Mouse (Mus musculus) gastrocnemius, postnatal 10 days (tissue): ENCODE results near the gene AU021092. TPM values are rescaled to one million over a fixed set of nuclear protein-coding genes. Genes with fewer than 3 reads are reported as not detected.
A peak's percentile ranks its signal among the peaks of the same experiment; 100 is the strongest.

Source experiments
- DNase-seq: peaks from one replicate; pipeline ENCODE4 v3.0.0; 2021; ENCODE audit warnings: mixed read lengths
- microRNA-seq, 2 experiments: library from miRNA; unstranded; fragments of <30 nt; microRNA quantifications; one replicate each; pipeline ENCODE4 v1.2.0; 2021
- total RNA-seq, 2 experiments: library from RNA; stranded (reverse); gene quantifications; 2 replicates each; pipeline ENCODE4 v1.2.3; 2021

The AU021092 gene
- total RNA-seq, 2 experiments from 2014 or later = 6.1 to 6.2 TPM

DNA sequence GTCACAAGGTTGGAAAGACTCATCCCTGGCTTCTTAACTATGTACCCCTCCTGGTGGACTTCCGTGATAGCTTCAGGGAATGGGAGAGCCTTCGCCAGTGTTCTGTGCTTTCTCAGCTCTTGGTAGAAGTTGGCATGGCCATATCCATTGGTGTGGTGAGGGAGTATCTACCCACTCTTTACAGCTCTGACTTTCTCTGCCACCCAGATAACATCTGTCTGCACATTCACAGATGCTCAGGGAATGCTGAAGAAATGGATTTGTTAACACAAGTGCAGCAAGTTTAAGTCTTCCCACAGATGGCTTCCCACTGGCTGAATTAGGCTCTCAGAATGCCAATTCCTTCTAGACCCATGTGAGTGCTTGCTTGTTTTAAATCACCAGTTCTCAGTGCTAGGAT, 8.0 kb downstream of the AU021092 start:
- no peak for DNase-seq

DNA sequence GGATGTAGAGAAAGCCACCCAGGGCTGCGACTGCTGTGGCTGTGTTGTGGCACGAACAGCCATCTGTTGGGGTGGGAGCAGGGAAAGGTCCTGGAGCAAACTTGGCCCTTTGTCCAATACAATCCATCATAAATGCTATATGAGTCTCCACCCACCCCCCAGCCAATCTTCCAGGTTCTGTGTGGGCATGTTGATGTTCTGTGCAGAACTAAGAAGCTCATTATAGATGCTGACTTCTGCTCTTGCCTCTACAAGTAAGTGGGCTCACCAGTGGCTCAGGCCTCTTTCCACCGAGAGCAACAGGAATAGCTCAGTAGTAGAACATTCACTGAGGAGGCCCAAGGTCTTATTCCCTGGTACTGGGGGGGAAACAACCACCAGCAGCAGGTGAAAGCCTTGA, 9.9 kb downstream of the AU021092 start:
- no peak for DNase-seq

DNA sequence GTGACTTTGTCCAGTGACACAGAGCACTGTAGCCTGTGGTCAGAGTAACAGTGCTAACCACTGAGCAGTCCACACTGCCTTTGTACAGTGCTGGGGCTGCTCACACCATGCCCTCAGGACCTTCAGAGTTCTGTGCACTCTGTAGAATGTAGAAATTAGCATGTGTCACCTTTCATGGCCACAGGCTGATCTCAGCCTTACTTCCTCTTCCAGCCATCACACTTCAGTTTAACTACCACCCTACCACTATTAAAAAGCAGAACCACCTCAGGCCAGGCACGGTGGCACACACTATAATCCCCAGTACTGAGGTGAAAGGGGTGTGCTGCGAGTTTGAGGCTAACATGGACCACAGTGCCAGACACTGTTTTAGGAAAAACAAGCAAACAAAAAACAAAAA, 11.7 kb downstream of the AU021092 start:
- no peak for DNase-seq

DNA sequence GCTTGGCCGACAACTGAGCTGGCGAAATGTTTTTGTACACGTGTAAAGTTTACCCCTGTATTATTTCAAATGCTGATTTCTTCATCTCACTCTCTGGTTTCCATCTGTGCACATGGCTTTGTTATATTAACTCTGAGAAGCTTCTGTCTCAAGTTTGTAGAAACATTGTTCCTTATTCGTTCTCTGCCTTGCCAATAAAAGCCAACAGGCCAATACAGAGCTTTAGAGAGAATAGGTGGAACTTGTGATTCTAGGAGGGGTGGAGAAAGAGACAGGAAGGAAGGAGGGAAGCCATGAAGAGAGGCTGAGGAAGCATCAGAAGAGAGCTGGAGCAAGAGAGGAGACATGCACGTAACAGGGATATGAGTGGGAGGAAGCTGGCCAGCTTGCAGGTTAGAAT, 16.0 kb downstream of the AU021092 start:
- DNase-seq = no peak

DNA sequence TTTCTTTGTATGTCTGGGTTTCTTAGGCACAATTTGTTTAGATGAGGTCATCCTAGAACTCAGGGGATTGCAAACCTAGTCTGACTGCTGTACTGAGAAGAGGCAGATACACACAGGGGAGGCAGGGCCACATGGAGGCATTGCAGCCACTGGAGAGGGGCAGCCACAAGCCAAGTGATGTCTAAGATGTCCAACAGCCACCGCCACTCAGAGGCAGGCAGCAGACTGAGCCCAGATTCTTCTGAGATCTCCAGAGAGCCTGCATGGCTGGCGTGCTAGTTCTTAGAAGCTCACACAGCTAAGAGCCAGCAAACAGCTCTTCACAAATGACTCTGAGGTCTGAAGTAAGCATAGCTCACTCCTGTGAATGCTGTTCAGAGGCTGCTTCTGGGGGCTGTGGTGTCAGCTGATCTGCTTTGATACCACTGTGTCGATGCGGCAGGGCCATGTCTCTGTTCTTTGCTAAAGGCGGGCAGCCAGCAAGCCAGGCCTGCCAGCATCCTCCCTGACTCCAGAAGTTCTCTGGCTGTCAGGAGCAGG, 16.6 kb downstream of the AU021092 start:
- no peak for DNase-seq

DNA sequence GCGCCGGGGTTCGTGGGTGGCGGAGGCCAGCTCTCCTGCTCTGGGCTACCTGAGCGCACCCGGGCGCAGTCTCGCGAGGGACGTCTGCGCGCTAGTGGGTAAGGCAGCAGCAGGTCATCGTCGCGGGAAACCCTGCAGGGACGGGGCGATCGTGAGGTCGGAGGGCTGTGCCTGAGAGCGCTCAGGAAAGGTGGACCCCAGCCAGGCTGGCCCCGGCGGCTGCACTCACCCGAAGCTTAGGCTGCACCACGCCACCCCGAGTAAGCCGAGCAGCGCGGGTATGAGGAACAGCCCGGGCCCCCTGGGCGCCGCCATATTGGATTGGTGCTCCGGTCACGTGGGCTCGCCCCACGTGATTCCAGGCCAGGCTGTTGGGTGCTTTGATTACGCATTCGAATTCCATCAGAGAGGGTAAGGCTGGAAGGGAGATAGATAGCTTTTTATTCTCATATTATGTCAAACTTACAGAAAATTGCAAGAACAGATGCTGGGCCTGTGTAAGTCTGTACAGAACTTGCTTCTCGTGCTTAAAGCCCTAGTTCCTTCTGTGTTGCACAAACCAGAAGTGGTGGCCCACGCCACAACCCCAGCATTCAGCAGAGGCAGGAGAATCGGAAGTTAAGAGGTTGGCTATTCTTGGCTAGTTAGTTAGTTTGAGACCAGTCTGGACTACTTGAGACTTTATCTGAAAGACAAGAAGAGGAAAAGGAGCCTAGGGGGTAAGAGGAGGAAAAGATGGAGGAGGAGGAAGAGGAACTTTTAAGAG, 18.2 kb downstream of the AU021092 start, which contains the start of gene Nagpa:
Gene Nagpa (minus strand): TSS at position 345 of the 766 bp plus-strand sequence.
- peak; percentile 82 for DNase-seq

DNA sequence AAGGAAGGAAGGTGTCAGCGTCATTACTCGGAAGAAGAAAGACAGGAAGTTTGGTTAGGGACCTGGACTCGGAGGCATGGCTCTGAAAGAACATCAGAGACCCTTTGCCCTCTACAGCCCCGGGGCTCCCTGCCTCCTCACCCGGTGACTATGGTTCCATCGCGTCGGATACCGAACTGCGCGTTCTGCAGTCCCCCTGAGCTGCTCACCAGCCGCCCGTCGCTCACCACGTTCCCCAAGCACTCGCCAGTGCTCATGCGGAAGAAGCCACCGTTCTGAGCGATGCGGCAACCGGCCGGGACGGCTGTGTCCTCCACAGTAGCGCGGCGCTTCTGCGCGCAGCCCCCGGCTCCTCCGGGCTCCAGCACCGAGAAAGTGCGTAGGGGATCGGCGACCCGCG, 18.9 kb downstream of the AU021092 start:
- peak; percentile 29 for DNase-seq

DNA sequence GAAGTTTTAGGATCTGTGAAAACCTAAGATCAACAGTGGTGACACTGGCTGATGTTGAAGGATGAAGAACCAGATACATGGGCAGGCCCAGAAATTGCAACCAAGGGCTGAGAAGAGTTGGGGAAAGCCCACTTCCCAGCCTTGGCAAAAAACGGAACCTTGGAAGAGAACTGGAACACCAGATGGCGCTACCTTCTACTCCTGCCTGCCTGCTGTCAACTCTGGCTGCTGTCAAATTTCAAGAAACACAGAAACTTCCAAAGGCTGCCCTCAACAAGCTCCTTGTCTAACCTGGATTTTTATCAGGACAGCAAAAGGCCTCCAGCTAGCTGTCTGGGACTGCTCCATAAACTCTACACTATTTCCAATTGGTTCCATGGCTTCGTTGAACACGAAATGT, 19.4 kb downstream of the AU021092 start:
- peak; percentile 34 for DNase-seq

DNA sequence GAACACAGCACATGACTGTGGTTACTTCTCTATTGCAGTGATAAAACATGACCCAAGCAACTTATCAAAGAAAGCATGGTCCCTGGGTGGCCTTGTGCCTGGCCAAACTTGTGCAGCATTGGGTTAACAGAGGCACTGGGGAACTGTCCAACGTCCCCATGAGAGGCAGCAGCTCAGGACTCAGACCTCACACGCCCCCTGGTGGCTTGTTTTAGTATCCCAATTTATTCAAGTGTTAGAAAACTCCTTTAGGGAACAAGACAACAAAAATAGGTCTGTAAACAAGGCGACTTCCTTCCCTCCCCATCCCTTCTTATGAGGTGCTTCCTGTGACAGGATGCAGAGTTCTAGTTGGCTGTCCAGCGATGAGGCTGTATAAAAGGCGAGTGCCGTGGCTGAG, 27.0 kb downstream of the AU021092 start:
- peak; percentile 62 for DNase-seq

DNA sequence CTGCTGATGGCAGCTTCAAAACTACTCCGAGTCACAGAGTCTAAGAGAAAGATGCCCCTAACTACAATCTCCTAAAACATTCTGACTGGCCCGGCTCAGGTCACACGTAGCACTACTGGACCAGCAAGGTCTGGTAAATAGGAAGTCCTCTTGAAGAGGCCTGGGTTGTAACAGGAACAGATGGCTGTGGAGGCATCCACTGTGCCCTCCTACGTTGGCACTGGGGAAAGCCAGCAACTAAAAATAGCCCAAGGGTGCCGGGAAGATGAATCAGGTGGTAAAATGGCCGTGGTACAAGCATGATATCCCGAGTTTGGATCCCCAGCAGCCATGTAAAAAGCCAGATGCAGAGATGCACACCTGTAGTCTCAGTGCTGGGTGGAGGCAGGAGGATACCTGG, 35.9 kb downstream of the AU021092 start:
- peak; percentile 23 for DNase-seq

DNA sequence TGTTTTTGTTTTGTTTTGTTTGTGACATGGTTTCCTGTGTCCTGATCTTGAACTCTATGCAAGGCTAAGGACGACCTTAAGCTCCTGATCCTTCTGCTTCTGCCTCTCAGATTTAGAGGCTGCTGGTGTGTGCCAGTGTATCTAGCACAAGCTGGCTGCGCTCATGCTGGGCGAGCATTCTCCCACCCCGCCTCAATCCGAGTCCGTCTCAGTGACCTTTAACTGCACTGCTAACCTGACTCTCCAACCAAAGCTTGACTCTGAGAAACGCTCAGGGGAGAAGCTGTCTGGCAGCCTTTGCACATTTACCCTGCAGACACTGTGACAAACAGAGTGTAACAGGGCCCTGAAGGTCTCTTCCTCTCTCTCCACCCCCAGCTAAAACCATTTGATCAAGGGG, 36.4 kb downstream of the AU021092 start:
- no peak for DNase-seq

DNA sequence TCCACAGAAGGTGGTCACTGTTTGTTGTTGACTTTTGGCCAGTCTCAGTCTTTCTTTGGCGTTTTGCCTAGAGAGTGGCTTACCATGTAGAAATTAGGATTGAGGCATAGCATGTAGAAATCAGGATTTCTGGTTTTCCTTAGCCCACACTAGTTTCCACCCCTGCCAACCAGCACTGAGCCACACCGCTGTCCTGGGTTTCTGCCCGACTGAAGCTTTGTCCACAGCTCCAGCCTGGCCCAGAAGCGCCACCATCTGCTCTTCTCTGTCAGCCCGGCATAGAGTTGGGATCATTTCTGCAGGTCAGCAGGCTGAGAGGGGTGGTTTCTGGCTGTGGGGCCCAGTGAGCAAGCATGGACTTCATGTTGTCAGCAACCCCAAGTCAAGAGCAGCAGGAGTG, 37.1 kb downstream of the AU021092 start:
- peak; percentile 27 for DNase-seq

DNA sequence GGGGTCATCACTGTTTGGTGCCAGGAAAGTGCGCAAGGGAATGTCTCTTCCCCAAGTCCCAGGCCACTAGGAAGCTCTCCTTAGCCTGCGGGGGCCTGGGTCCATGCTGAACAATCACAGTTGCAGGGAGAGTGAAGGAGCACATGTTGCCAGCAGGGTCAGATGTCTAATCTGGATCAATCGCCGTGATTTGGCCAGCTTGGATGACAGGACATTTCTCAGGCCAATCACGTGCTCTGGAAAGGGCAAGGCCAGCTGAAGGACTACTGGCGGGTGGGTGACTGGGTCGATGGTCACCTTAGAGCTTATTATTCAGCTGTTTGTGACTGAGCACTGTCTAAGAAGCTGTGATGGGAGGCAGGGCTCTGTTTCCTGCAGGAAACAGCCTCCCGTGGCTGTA, 38.0 kb downstream of the AU021092 start:
- DNase-seq = no peak

DNA sequence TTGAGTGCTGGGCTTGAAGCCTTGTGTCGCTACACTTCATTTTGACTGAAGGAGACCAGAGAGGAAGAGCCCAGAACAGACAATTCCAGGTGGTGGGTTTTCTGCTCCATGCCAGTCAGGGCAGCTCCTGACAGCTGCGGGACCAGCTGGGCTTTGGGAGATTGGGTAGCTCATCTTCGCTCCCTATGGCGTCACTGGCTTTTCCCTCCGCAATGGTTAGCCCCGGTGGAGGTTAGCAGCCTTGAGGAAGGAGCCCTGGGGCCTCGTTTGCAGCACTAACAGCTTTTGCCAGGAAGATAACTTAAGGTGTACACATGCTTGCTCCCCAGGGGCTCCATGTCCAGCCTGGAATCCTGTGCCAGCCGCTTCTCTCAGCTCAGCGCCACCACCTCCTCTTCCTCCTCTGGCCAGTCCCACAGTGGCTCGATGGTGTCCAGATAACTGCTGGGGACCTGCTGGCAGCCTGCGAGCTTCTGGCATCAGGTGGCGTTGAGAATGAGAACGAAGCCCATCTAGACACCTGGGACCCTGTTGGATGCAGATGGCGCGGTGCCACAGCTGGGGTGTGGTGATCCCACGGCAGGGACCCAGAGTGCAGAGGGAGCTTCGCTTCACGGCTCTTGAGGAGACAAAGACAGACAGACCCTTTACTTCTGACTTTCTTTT, 38.7 kb downstream of the AU021092 start:
- DNase-seq = peak; percentile 21

DNA sequence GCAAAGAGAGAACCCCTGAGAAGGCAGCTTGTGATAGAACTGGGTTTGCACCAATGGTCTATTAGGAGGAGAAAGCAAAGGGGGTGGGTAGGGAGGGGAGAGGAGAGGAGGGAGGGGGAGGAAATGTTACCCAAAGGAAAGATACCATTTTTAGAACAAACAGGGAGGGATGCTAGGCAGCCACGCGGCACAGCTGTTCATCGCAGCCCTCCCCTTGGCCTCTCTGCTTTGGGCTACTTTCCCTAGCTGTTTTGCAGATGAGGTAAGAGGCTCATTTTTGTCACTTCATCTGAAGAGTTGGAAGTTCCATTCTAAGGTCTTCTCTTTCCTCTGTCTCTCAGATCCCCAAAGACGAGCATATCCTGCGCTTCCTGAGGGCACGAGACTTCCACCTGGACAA, 49.5 kb downstream of the AU021092 start:
- no peak for DNase-seq

DNA sequence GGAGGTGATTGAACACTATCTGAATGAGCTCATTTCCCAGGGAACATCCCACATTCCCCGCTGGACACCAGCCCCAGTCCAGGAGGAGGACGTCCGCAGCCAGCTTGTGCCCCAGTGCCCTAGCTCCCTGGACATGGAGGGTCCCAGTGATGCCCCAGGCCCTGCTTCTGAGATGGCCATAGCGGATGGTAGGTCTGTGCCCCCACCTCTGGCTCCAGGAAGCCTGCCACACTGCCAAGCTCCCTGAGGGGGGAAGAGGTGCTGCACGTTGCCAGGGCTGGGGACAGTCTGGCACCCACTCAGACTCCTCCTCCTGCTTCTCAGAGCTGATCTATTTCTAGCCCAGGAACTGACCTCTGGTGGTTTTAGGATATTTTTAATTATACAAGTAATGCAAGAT, 53.3 kb downstream of the AU021092 start:
- peak; percentile 46 for DNase-seq

DNA sequence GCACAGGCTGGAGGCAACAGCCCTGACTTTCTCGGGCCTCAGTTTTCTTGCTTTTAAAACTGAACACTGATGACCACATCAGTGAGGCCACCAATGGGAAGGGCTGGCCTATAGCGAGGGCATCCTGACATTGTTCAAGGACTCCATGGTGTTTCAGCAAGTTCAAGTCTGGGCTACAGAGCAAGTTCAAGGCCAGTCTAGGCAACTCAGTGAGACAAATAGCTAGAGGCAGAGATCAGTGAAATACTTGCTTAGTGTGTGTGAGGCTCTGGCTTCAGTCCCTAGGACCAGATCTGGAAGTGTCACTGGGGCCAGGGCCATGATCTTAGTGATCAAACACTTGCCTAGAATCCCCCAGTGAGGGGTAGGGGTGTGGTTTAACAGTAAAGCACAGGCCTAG, 54.1 kb downstream of the AU021092 start:
- DNase-seq = no peak

DNA sequence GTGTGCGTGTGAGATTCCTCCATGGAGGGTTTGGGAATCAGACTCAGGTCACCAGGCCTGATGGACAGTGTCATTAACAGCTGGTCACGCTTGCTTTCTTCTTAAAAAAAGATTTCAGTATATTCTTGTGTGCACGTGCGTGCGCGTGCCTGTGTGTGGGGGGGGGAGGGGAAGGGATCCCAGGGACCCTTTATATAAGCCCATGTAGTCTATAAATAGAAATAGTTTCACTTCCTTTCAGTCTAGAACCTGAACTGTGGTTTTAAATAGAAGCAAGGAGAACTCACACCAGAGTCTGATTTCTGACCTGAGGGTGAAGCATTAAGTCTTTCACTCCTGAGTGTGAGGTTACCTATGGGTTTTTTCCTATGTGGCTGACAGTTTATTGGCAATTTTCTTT, 57.8 kb downstream of the AU021092 start:
- DNase-seq = no peak

Small RNAs within 50 kb of the gene (microRNA-seq; reads per million reads assigned to microRNA genes)
- gene Gm23689 (0 reads per million in 2 experiments), gene Gm26095 (0 reads per million in 2 experiments), gene Mir6364 (0 reads per million in 2 experiments)

Other genes starting within 250 kb of the AU021092 start
- gene Sept12, start 224.4 kb downstream of the AU021092 start, total RNA-seq = not detected
- not detected for gene Smim22, start 215.0 kb downstream of the AU021092 start, total RNA-seq
- 10 to 100 TPM; 11.7 to 16.7 TPM for gene Rogdi, start 208.7 kb downstream of the AU021092 start, total RNA-seq
- gene Glyr1, start 172.4 kb downstream of the AU021092 start, total RNA-seq = 10 to 100 TPM; 44.2 to 45.6 TPM
- gene Ubn1, start 172.2 kb downstream of the AU021092 start, total RNA-seq = 10 to 100 TPM; 27.1 to 33.0 TPM
- under 1 TPM; 0.12 to 0.25 TPM for gene Ppl, start 89.9 kb downstream of the AU021092 start, total RNA-seq
- 10 to 100 TPM in 1 of 2 experiments, 1 to 10 TPM in 1; 8.8 to 13.3 TPM for gene Sec14l5, start 75.2 kb downstream of the AU021092 start, total RNA-seq
- 1 to 10 TPM; 6.6 to 7.0 TPM for gene Nagpa, start 18.3 kb downstream of the AU021092 start, total RNA-seq
- gene Alg1, start 11.3 kb upstream of the AU021092 start, total RNA-seq = 10 to 100 TPM; 12.0 to 13.8 TPM
- 10 to 100 TPM in 1 of 2 experiments, 1 to 10 TPM in 1; 9.7 to 13.4 TPM for gene Eef2kmt, start 33.7 kb upstream of the AU021092 start, total RNA-seq